Mouse (Mus musculus): Measurements from ENCODE around the gene Metap2. TPM values are rescaled to one million over a fixed set of nuclear protein-coding genes. Genes with fewer than 3 reads are reported as not detected.

The Metap2 gene
- total RNA-seq, 2 experiments from 2014 or later = 132 to 158 TPM

Other genes with a start within 250 kb of the Metap2 start
- 0.09 TPM in 1 of 2 replicates, not detected in the other for gene Usp44, start 65.5 kb downstream of the Metap2 start, total RNA-seq (2015)
- 0.41 TPM in 1 of 2 replicates, not detected in the other for gene Usp44, start 65.5 kb downstream of the Metap2 start, total RNA-seq (2017)
- 3.8 and 5.0 TPM in 2 replicates for gene Vezt, start 138.7 kb upstream of the Metap2 start, total RNA-seq (2015)
- 6.6 and 7.7 TPM in 2 replicates for gene Vezt, start 138.7 kb upstream of the Metap2 start, total RNA-seq (2017)
- 1.4 and 1.8 TPM in 2 replicates for gene Fgd6, start 138.9 kb upstream of the Metap2 start, total RNA-seq (2015)
- gene Fgd6, start 138.9 kb upstream of the Metap2 start, total RNA-seq (2017) = 1.1 and 1.5 TPM in 2 replicates